Comparison of ENCODE assay signal across 26 mouse cellular contexts in the genomic region with DNA sequence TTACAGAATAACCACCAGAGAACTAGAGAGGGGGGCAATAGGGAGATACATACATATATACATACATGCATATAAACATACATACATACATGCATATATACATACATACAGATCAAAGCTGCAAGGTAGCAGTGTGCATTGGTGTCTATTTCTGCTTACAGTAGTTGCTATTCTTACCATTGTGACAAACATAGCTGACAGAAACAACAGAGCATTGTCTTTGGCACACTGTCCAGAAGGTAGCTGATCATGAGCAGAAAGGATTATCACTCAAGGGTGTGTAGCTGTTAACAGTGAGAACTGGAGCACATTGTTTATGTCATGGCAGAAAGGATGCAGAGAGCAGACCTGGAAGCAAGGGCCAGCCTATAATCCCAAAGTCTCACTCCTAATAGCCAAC. TPM values are rescaled to one million over a fixed set of nuclear protein-coding genes. Genes with fewer than 3 reads are reported as not detected.
A peak's percentile ranks its signal among the peaks of the same experiment; 100 is the strongest.
DNase-seq lines count a peak whose midpoint lies in the region; ATAC-seq and TF ChIP-seq lines count a peak whose summit lies in the region.
"Had no signal": no experiment of that assay in that cellular context is flagged by ENCODE, and none has a peak within 500 bp of the region (broad histone marks: within the 10 kb centered on the region; RNA-seq: fewer than 3 reads in every experiment).

No protein-coding gene starts in this region.

- peaks cover 11% of the 10 kb centered on the region for H3K79me2 ChIP-seq in liver, adult 2 months (ENCODE audit: control insufficient read depth, insufficient read depth, low read length)
- H3K79me2 ChIP-seq in myocyte (ENCODE audit: control insufficient read depth, insufficient read depth) = peaks cover 97% of the 10 kb centered on the region

- no peak overlapping the region for H3K4me3 ChIP-seq in forebrain, embryonic 15.5 days
- H3K4me3 ChIP-seq in forebrain, embryonic 11.5 days (ENCODE audit: low read depth, low read length) = no peak overlapping the region
- no peak overlapping the region for H3K4me3 ChIP-seq in heart, embryonic 13.5 days
- H3K4me3 ChIP-seq in liver, adult 2 months (ENCODE audit: insufficient read depth, low read depth, low read length) = no peak overlapping the region
- no peak overlapping the region for H3K4me3 ChIP-seq in liver, embryonic 12.5 days
- no peak overlapping the region for H3K4me3 ChIP-seq in myocyte
- H3K4me3 ChIP-seq: hindbrain, embryonic 13.5 days; kidney, embryonic 15.5 days; liver, embryonic 15.5 days; lung, embryonic 15.5 days; midbrain, embryonic 15.5 days; neural tube, embryonic 15.5 days had no signal

- H3K36me3 ChIP-seq in forebrain, embryonic 15.5 days = no peaks in the 10 kb centered on the region
- H3K36me3 ChIP-seq in forebrain, embryonic 11.5 days (ENCODE audit: control insufficient read depth, insufficient read depth, low read length) = no peaks in the 10 kb centered on the region
- H3K36me3 ChIP-seq in heart, embryonic 13.5 days = no peaks in the 10 kb centered on the region
- H3K36me3 ChIP-seq in liver, adult 2 months (ENCODE audit: control insufficient read depth, insufficient read depth, low read length) = no peaks in the 10 kb centered on the region
- no peaks in the 10 kb centered on the region for H3K36me3 ChIP-seq in liver, embryonic 12.5 days
- no peaks in the 10 kb centered on the region for H3K36me3 ChIP-seq in myocyte (ENCODE audit: control insufficient read depth, insufficient read depth)
- H3K36me3 ChIP-seq: hindbrain, embryonic 13.5 days; kidney, embryonic 15.5 days; liver, embryonic 15.5 days; lung, embryonic 15.5 days; midbrain, embryonic 15.5 days; neural tube, embryonic 15.5 days had no signal

- H3K4me2 ChIP-seq in forebrain, embryonic 15.5 days (replicated peaks) = no peak overlapping the region
- no peak overlapping the region for H3K4me2 ChIP-seq in forebrain, embryonic 11.5 days (ENCODE audit: low read depth, low read length, severe bottlenecking)
- H3K4me2 ChIP-seq in heart, embryonic 13.5 days = peak overlapping the region; percentile 1
- no peak overlapping the region for H3K4me2 ChIP-seq in liver, embryonic 12.5 days
- peak overlapping the region; percentile 52 for H3K4me2 ChIP-seq in myocyte (ENCODE audit: low read depth)
- H3K4me2 ChIP-seq: hindbrain, embryonic 13.5 days; kidney, embryonic 15.5 days; liver, embryonic 15.5 days; lung, embryonic 15.5 days; midbrain, embryonic 15.5 days; neural tube, embryonic 15.5 days had no signal

- H3K4me1 ChIP-seq in forebrain, embryonic 15.5 days = peaks cover 33% of the 10 kb centered on the region
- H3K4me1 ChIP-seq in forebrain, embryonic 11.5 days (replicated peaks; ENCODE audit: control insufficient read depth, insufficient read depth, low read length) = 0 out of 2 replicates have a peak, but pooled peaks cover 2% of the 10 kb centered on the region
- H3K4me1 ChIP-seq in heart, embryonic 13.5 days = peaks cover 50% of the 10 kb centered on the region
- H3K4me1 ChIP-seq in liver, adult 2 months (ENCODE audit: control insufficient read depth, insufficient read depth, low read length) = peaks cover 24% of the 10 kb centered on the region
- H3K4me1 ChIP-seq in liver, embryonic 12.5 days = peaks cover 36% of the 10 kb centered on the region

- DNase-seq in forebrain, embryonic 11.5 days (ENCODE audit: low spot score) = no peak
- no peak for DNase-seq in heart, adult 11 months
- no peak for DNase-seq in liver, adult 2 months (ENCODE audit: extremely low read depth, low read depth, low spot score)
- DNase-seq in neural tube, embryonic 10.5 days (ENCODE audit: extremely low spot score, low spot score) = no peak
- DNase-seq: adrenal gland, adult 8-10 months; B cell, adult 2 months; cerebellum, adult 8-10 months; gastrocnemius, postnatal 14 days; kidney, adult 11 months; kidney, postnatal 36 days; layer of hippocampus, adult 9-11 months; lung, postnatal 4 days; thymus, adult 2 months; thymus, postnatal 4 days had no signal

- no peak for TF ChIP-seq POLR2A in liver, adult 2 months (IDR thresholded peaks at IDR 0.05; ENCODE audit: extremely low read depth, insufficient read depth, low read length)
- no peak for TF ChIP-seq POLR2A in myocyte (IDR thresholded peaks at IDR 0.05; ENCODE audit: insufficient read length, low read depth)

- H3K9me3 ChIP-seq in forebrain, embryonic 15.5 days = no peaks in the 10 kb centered on the region
- H3K9me3 ChIP-seq in forebrain, embryonic 11.5 days (ENCODE audit: control insufficient read depth, low read length) = no peaks in the 10 kb centered on the region
- no peaks in the 10 kb centered on the region for H3K9me3 ChIP-seq in heart, embryonic 13.5 days
- H3K9me3 ChIP-seq in liver, embryonic 12.5 days (replicated peaks) = no peaks in the 10 kb centered on the region
- H3K9me3 ChIP-seq: G1E; hindbrain, embryonic 13.5 days; kidney, embryonic 15.5 days; liver, embryonic 15.5 days; lung, embryonic 15.5 days; midbrain, embryonic 15.5 days; neural tube, embryonic 15.5 days had no signal

- 0 out of 2 replicates have a peak overlapping the region, but pooled peaks have one; percentile 42 for H3K27ac ChIP-seq in forebrain, embryonic 15.5 days (replicated peaks)
- no peak overlapping the region for H3K27ac ChIP-seq in forebrain, embryonic 11.5 days (ENCODE audit: low read depth, low read length)
- peak overlapping the region; percentile 78 for H3K27ac ChIP-seq in heart, embryonic 13.5 days (replicated peaks)
- H3K27ac ChIP-seq in liver, adult 2 months (replicated peaks; ENCODE audit: insufficient read depth, low read depth, low read length) = 0 out of 2 replicates have a peak overlapping the region, but pooled peaks have one; percentile 39
- H3K27ac ChIP-seq in liver, embryonic 12.5 days = no peak overlapping the region
- H3K27ac ChIP-seq: hindbrain, embryonic 13.5 days; kidney, embryonic 15.5 days; lung, embryonic 15.5 days; midbrain, embryonic 15.5 days; neural tube, embryonic 15.5 days had no signal

- no peak overlapping the region for H3K9ac ChIP-seq in forebrain, embryonic 15.5 days (replicated peaks)
- H3K9ac ChIP-seq in forebrain, embryonic 11.5 days (ENCODE audit: low read length) = no peak overlapping the region
- no peak overlapping the region for H3K9ac ChIP-seq in heart, embryonic 13.5 days
- H3K9ac ChIP-seq in liver, adult 2 months (ENCODE audit: low read depth, low read length) = no peak overlapping the region
- H3K9ac ChIP-seq in liver, embryonic 12.5 days = no peak overlapping the region
- H3K9ac ChIP-seq: hindbrain, embryonic 13.5 days; kidney, embryonic 15.5 days; liver, embryonic 15.5 days; lung, embryonic 15.5 days; midbrain, embryonic 15.5 days; neural tube, embryonic 15.5 days had no signal

- no peak overlapping the region for H3ac ChIP-seq in myocyte (ENCODE audit: control insufficient read depth, insufficient read length)

- no peak for ATAC-seq in forebrain, embryonic 15.5 days (replicated peaks)
- ATAC-seq in forebrain, embryonic 11.5 days (replicated peaks; ENCODE audit: low FRiP score) = no peak
- peak; percentile 54; the same call in 1 of the 2 replicates for ATAC-seq in heart, embryonic 13.5 days (ENCODE audit: extremely low read depth, insufficient number of reproducible peaks, low FRiP score, low TSS enrichment)
- ATAC-seq in liver, embryonic 12.5 days = no peak

- no peaks in the 10 kb centered on the region for H3K27me3 ChIP-seq in forebrain, embryonic 15.5 days
- no peaks in the 10 kb centered on the region for H3K27me3 ChIP-seq in forebrain, embryonic 11.5 days (ENCODE audit: control insufficient read depth, insufficient read depth, low read length)
- H3K27me3 ChIP-seq in heart, embryonic 13.5 days (replicated peaks) = no peaks in the 10 kb centered on the region
- no peaks in the 10 kb centered on the region for H3K27me3 ChIP-seq in liver, adult 2 months (ENCODE audit: control insufficient read depth, insufficient read depth, low read length)
- no peaks in the 10 kb centered on the region for H3K27me3 ChIP-seq in liver, embryonic 12.5 days (replicated peaks)
- no peaks in the 10 kb centered on the region for H3K27me3 ChIP-seq in myocyte (ENCODE audit: control insufficient read depth, insufficient read depth, insufficient read length)
- H3K27me3 ChIP-seq: CH12.LX; hindbrain, embryonic 13.5 days; kidney, embryonic 15.5 days; liver, embryonic 15.5 days; lung, embryonic 15.5 days; midbrain, embryonic 15.5 days; neural tube, embryonic 15.5 days had no signal

- TF ChIP-seq CTCF in liver, adult 2 months (IDR thresholded peaks at IDR 0.05; ENCODE audit: low read depth, low read length) = no peak

TF ChIP-seq in myocyte, 11 proteins besides CTCF, POLR2A, EP300 and RAD21:
- TF ChIP-seq SRF (IDR thresholded peaks at IDR 0.05; ENCODE audit: control insufficient read depth, insufficient read length, low read depth) (no peak), MAX (IDR thresholded peaks at IDR 0.05; ENCODE audit: low read depth) (no peak), MYOD1 (IDR thresholded peaks at IDR 0.05; ENCODE audit: control insufficient read depth in 1 of 3, insufficient read length in 2 of 3, low read depth in 2 of 3) (no peak), POLR2AphosphoS2 (IDR thresholded peaks at IDR 0.05; ENCODE audit: insufficient read length, low read depth) (no peak), TCF12 (IDR thresholded peaks at IDR 0.05; ENCODE audit: insufficient read depth, poor library complexity, severe bottlenecking) (no peak), CEBPB (IDR thresholded peaks at IDR 0.05; ENCODE audit: insufficient read depth, poor library complexity, severe bottlenecking) (no peak), REST (IDR thresholded peaks at IDR 0.05; ENCODE audit: insufficient read depth, insufficient read length) (no peak), TCF3 (IDR thresholded peaks at IDR 0.05; ENCODE audit: insufficient read length, low read depth) (no peak), USF1 (IDR thresholded peaks at IDR 0.05; ENCODE audit: low read depth) (no peak), E2F4 (IDR thresholded peaks at IDR 0.05; ENCODE audit: insufficient read depth) (no peak), MYOG (IDR thresholded peaks at IDR 0.05; ENCODE audit: control insufficient read depth in 1 of 3, insufficient read depth in 1 of 3, insufficient read length in 2 of 3, low read depth in 2 of 3) (no peak)

RNA-seq across cellular contexts. Expression of gene Lnpep, which starts 22.1 kb away (rescaled TPM):
- 9.6 and 11.0 TPM in 2 replicates for polyA plus RNA-seq in forebrain, embryonic 15.5 days (2015; fragmentation: Nextera tagmentation; extraction: Ambion mirVana)
- 7.0 and 8.5 TPM in 2 replicates for polyA plus RNA-seq in forebrain, embryonic 11.5 days (2014; fragmentation: Nextera tagmentation; extraction: Ambion mirVana)
- polyA plus RNA-seq in heart, embryonic 13.5 days (2015; fragmentation: Nextera tagmentation; extraction: Ambion mirVana) = 8.7 and 9.6 TPM in 2 replicates
- 35.7 and 37.2 TPM in 2 replicates for total RNA-seq in liver, adult 2 months (2014; rRNA removed)
- polyA plus RNA-seq in liver, adult 2 months (2012; rRNA removed) = 2.6 and 2.7 TPM in 2 replicates
- 3.8 and 4.2 TPM in 2 replicates for polyA plus RNA-seq in liver, embryonic 12.5 days (2016; fragmentation: Nextera tagmentation; extraction: Ambion mirVana)
- polyA plus RNA-seq in myocyte (2012; fragmentation: generic; extraction: Trizol) = 4.4 TPM

Comparison
In these comparisons a context has a peak if more than half of its experiments do, and no peak if none do; other contexts are left out.
1. H3K27ac ChIP-seq: peak in forebrain, embryonic 15.5 days (single experiment), heart, embryonic 13.5 days (single experiment) and liver, adult 2 months (single experiment); none in forebrain, embryonic 11.5 days (single experiment) and liver, embryonic 12.5 days (single experiment).
2. H3K4me2 ChIP-seq: peak in heart, embryonic 13.5 days (single experiment) and myocyte (single experiment); none in forebrain, embryonic 15.5 days (single experiment), forebrain, embryonic 11.5 days (single experiment) and liver, embryonic 12.5 days (single experiment).